Mouse (Mus musculus) lung, embryonic 14.5 days (tissue): Measurements from ENCODE around the gene Itpk1. TPM values are rescaled to one million over a fixed set of nuclear protein-coding genes. Genes with fewer than 3 reads are reported as not detected.

Source experiments
- ATAC-seq: fragments of 200-750 bp; cut with Nextera tagmentation; 2 replicates; pipeline ENCODE4 v1.8.0; 2017; ENCODE audit warnings: mild to moderate bottlenecking, moderate TSS enrichment, moderate library complexity; ENCODE audit not compliant: insufficient read depth
- DNase-seq: peaks from one replicate; pipeline ENCODE4 v3.0.0-alpha.2; 2015
- H3K27ac ChIP-seq: fragments of 300-500 bp; sonication (generic); 2 replicates; pipeline ENCODE4 v1.5.1; 2014; ENCODE audit warnings: low read depth, mild to moderate bottlenecking, moderate library complexity
- H3K27me3 ChIP-seq: fragments of 300-500 bp; sonication (generic); 2 replicates; pipeline ENCODE4 v1.6.1; 2014; ENCODE audit warnings: low read length, control low read depth; ENCODE audit not compliant: insufficient read depth
- H3K36me3 ChIP-seq: fragments of 300-500 bp; sonication (generic); 2 replicates; pipeline ENCODE4 v1.6.1; 2014; ENCODE audit warnings: control low read depth; ENCODE audit not compliant: insufficient read depth
- H3K4me1 ChIP-seq: fragments of 300-500 bp; sonication (generic); 2 replicates; pipeline ENCODE4 v1.6.1; 2014; ENCODE audit warnings: antibody characterized with exemption, control low read depth; ENCODE audit not compliant: insufficient read depth
- H3K4me2 ChIP-seq: fragments of 300-500 bp; sonication (generic); 2 replicates; pipeline ENCODE4 v1.6.1; 2014; ENCODE audit warnings: mild to moderate bottlenecking
- H3K4me3 ChIP-seq: fragments of 300-500 bp; sonication (generic); 2 replicates; pipeline ENCODE4 v1.5.1; 2014; ENCODE audit warnings: low read depth, low read length
- H3K9ac ChIP-seq: fragments of 300-500 bp; sonication (generic); 2 replicates; pipeline ENCODE4 v1.6.1; 2014
- H3K9me3 ChIP-seq: fragments of 300-500 bp; sonication (generic); 2 replicates; pipeline ENCODE4 v1.6.1; 2016; ENCODE audit warnings: low read depth, low read length, control low read depth
- CTCF ChIP-seq: IDR thresholded peaks from 2 replicates; pipeline ENCODE4 v1.5.1; 2016; ENCODE audit warnings: antibody characterized with exemption, low read depth
- WGBS: fragments of 180-500 bp; shearing (Covaris S2); extraction: QIAGEN DNeasy Blood & Tissue Kit; methylation state at CpG from one replicate; pipeline ENCODE4 v1.1.7; 2014; 5-methylcytosine and 5-hydroxymethylcytosine counted together
- polyA plus RNA-seq: library from polyadenylated mRNA; unstranded; fragments of >200 nt; fragmentation: Nextera tagmentation; extraction: Ambion mirVana; gene quantifications from 2 replicates; pipeline ENCODE4 v1.2.1, GENCODE M21; 2014

Itpk1 gene
- polyA plus RNA-seq, 1 experiment from 2014 or later: 8.4 TPM

- Histone ChIP-seq H3K36me3 (peaks cover 2% of the 10 kb centered on the region; the same call in 1 of the 2 replicates), H3K9ac (no peak overlapping the region), H3K4me2 (no peak overlapping the region), H3K4me3 (no peak overlapping the region), H3K9me3 (no peaks in the 10 kb centered on the region), H3K27ac (no peak overlapping the region), H3K4me1 (no peaks in the 10 kb centered on the region), H3K27me3 (no peaks in the 10 kb centered on the region)
- DNase-seq (no peak), ATAC-seq (no peak)
- no peak for TF ChIP-seq CTCF
- 63% methylated on average over 6 of the region's 6 CpGs for WGBS
Observed at GRCm38 (mm10) chr12:102565086-102565485, 139.6 kb downstream of the Itpk1 start.

- no peaks in the 10 kb centered on the region for H3K36me3 ChIP-seq
- peaks cover 21% of the 10 kb centered on the region for H3K27me3 ChIP-seq
- H3K9ac ChIP-seq: no peak overlapping the region
- no peaks in the 10 kb centered on the region for H3K4me1 ChIP-seq
- H3K9me3 ChIP-seq: no peaks in the 10 kb centered on the region
- no peak overlapping the region for H3K4me2 ChIP-seq
- TF ChIP-seq CTCF: no peak
- H3K27ac ChIP-seq: no peak overlapping the region
- no peak for ATAC-seq
- DNase-seq: no peak
- 68% methylated on average over 5 of the region's 5 CpGs for WGBS
- no peak overlapping the region for H3K4me3 ChIP-seq
Observed at GRCm38 (mm10) chr12:102557372-102557771, 147.4 kb downstream of the Itpk1 start.

- Histone ChIP-seq H3K9ac (no peak overlapping the region), H3K27me3 (peaks cover 21% of the 10 kb centered on the region), H3K9me3 (no peaks in the 10 kb centered on the region), H3K36me3 (no peaks in the 10 kb centered on the region), H3K27ac (no peak overlapping the region), H3K4me3 (no peak overlapping the region), H3K4me1 (no peaks in the 10 kb centered on the region), H3K4me2 (no peak overlapping the region)
- DNase-seq (peak; percentile 51), ATAC-seq (no peak)
- 69% methylated on average over 3 of the region's 3 CpGs for WGBS
- no peak for TF ChIP-seq CTCF
Observed at GRCm38 (mm10) chr12:102555850-102556249, 148.9 kb downstream of the Itpk1 start.

- 3% methylated on average over 48 of the region's 48 CpGs for WGBS
- H3K27me3 ChIP-seq: peaks cover 21% of the 10 kb centered on the region
- TF ChIP-seq CTCF: no peak
Observed at GRCm38 (mm10) chr12:102554721-102555516, 149.8 kb downstream of the Itpk1 start, which contains the start of gene Chga. TSS of gene Chga (plus strand) at chr12:102554969.

GRCm38 (mm10) chr12:102553705-102554275, 150.9 kb downstream of the Itpk1 start:
- 66% methylated on average over 14 of the region's 14 CpGs for WGBS
- H3K27me3 ChIP-seq: peaks cover 21% of the 10 kb centered on the region
- ATAC-seq: no peak

More at GRCm38 (mm10) chr12:102554721-102555516, 149.8 kb downstream of the Itpk1 start, which contains the start of gene Chga:
- Histone ChIP-seq H3K9me3 (no peaks in the 10 kb centered on the region), H3K4me1 (no peaks in the 10 kb centered on the region), H3K4me3 (peak within 1 kb of the TSS; percentile 15; the same call in 1 of the 2 replicates), H3K36me3 (no peaks in the 10 kb centered on the region), H3K27ac (no peak within 1 kb of the TSS), H3K9ac (no peak within 1 kb of the TSS), H3K4me2 (peak within 1 kb of the TSS; percentile 46)
- DNase-seq: peak; percentile 94
- peak; percentile 88 for ATAC-seq

GRCm38 (mm10) chr12:102552001-102552400, 152.7 kb downstream of the Itpk1 start:
- TF ChIP-seq CTCF: no peak
- Histone ChIP-seq H3K9me3 (no peaks in the 10 kb centered on the region), H3K27me3 (peaks cover 21% of the 10 kb centered on the region), H3K4me2 (no peak overlapping the region), H3K36me3 (no peaks in the 10 kb centered on the region), H3K4me1 (no peaks in the 10 kb centered on the region), H3K9ac (no peak overlapping the region), H3K27ac (no peak overlapping the region), H3K4me3 (no peak overlapping the region)
- DNase-seq: no peak
- 60% methylated on average over 6 of the region's 6 CpGs for WGBS
- ATAC-seq: no peak

More at GRCm38 (mm10) chr12:102553705-102554275, 150.9 kb downstream of the Itpk1 start:
- Histone ChIP-seq H3K27ac (no peak overlapping the region), H3K9ac (no peak overlapping the region), H3K36me3 (no peaks in the 10 kb centered on the region), H3K9me3 (no peaks in the 10 kb centered on the region), H3K4me3 (no peak overlapping the region), H3K4me2 (no peak overlapping the region), H3K4me1 (no peaks in the 10 kb centered on the region)
- TF ChIP-seq CTCF: no peak
- no peak for DNase-seq

- no peak overlapping the region for H3K9ac ChIP-seq
Observed at GRCm38 (mm10) chr12:102551186-102551585, 153.5 kb downstream of the Itpk1 start.

More at GRCm38 (mm10) chr12:102551186-102551585, 153.5 kb downstream of the Itpk1 start:
- H3K36me3 ChIP-seq: no peaks in the 10 kb centered on the region
- ATAC-seq (no peak), DNase-seq (no peak)
- no peaks in the 10 kb centered on the region for H3K9me3 ChIP-seq
- H3K27me3 ChIP-seq: peaks cover 21% of the 10 kb centered on the region
- no peak for TF ChIP-seq CTCF
- WGBS: 77% methylated on average over 3 of the region's 3 CpGs
- no peak overlapping the region for H3K27ac ChIP-seq
- H3K4me1 ChIP-seq: no peaks in the 10 kb centered on the region
- H3K4me3 ChIP-seq: no peak overlapping the region
- no peak overlapping the region for H3K4me2 ChIP-seq
